ENCODE assay signal across 10 mouse cellular contexts in genomic region chr2:159062266-159062665, GRCm38 (mm10).
A peak's percentile ranks its signal among the peaks of the same experiment; 100 is the strongest.
DNase-seq lines count a peak whose midpoint lies in the region; ATAC-seq and TF ChIP-seq lines count a peak whose summit lies in the region.
"Had no signal": no experiment of that assay in that cellular context is flagged by ENCODE, and none has a peak within 500 bp of the region (broad histone marks: within the 10 kb centered on the region; RNA-seq: fewer than 3 reads in every experiment).

No protein-coding gene starts in this region.

- no peak overlapping the region for H3K4me2 ChIP-seq in kidney, postnatal 0 days (ENCODE audit: low read length)

- WGBS in kidney, postnatal 0 days = 84% methylated on average over 2 of the region's 2 CpGs

- no peaks in the 10 kb centered on the region for H3K27me3 ChIP-seq in kidney, postnatal 0 days (ENCODE audit: insufficient read depth, low read length)

- peak; percentile 47 to 77 for DNase-seq in adrenal gland, adult (ENCODE audit: inconsistent age in 2 of 2, low spot score in 1 of 2)
- no peak for DNase-seq in adrenal gland, adult 8-10 months
- no peak for DNase-seq in kidney, postnatal 0 days (ENCODE audit: low spot score)
- DNase-seq in kidney, adult 11 months = no peak
- peak; percentile 33 to 61 for DNase-seq in adrenal gland, postnatal 36 days
- peak; percentile 38 to 43 for DNase-seq in layer of hippocampus, postnatal 10 days (ENCODE audit: low spot score in 2 of 2)
- DNase-seq in retina, postnatal 1 day = no peak
- no peak for DNase-seq in cerebellum, adult 11-12 months
- DNase-seq: cerebellum, adult 9-11 months had no signal

- H3K36me3 ChIP-seq in kidney, postnatal 0 days (ENCODE audit: insufficient read depth, low read length) = no peaks in the 10 kb centered on the region

- no peaks in the 10 kb centered on the region for H3K9me3 ChIP-seq in kidney, postnatal 0 days (replicated peaks; ENCODE audit: low read length)

- H3K9ac ChIP-seq in kidney, postnatal 0 days (ENCODE audit: low read depth, low read length) = no peak overlapping the region

- no peak overlapping the region for H3K27ac ChIP-seq in kidney, postnatal 0 days

- H3K4me1 ChIP-seq in kidney, postnatal 0 days (replicated peaks; ENCODE audit: insufficient read depth, low read length) = no peaks in the 10 kb centered on the region

- ATAC-seq in kidney, postnatal 0 days (replicated peaks; ENCODE audit: low FRiP score, low read depth) = no peak
- ATAC-seq: Patski had no signal

- peak; percentile 53 for TF ChIP-seq CTCF in kidney, postnatal 0 days (IDR thresholded peaks at IDR 0.05; ENCODE audit: low read depth)

- H3K4me3 ChIP-seq in kidney, postnatal 0 days (replicated peaks; ENCODE audit: low read depth, low read length) = no peak overlapping the region

Comparison
In these comparisons a context has a peak if more than half of its experiments do, and no peak if none do; other contexts are left out.
1. DNase-seq: peak in adrenal gland, adult (2 of 2), adrenal gland, postnatal 36 days (2 of 2) and layer of hippocampus, postnatal 10 days (2 of 2); none in adrenal gland, adult 8-10 months (single experiment), kidney, postnatal 0 days (single experiment), kidney, adult 11 months (single experiment), retina, postnatal 1 day (single experiment) and cerebellum, adult 11-12 months (single experiment).